Mouse (Mus musculus): Measurements from ENCODE around the gene Add3. TPM values are rescaled to one million over a fixed set of nuclear protein-coding genes. Genes with fewer than 3 reads are reported as not detected.
"Not testable (repeated sequence)": the region's sequence is repeated elsewhere in the genome, so short reads cannot be mapped to it uniquely, and the experiment has no call there.

The Add3 gene
- polyA plus RNA-seq, 1 experiment from 2014 or later: 66.5 TPM

GRCm38 (mm10) chr19:53219305-53219704, 79.1 kb downstream of the Add3 start:
- ATAC-seq (replicated peaks; ENCODE audit: low FRiP score, low read depth) (no peak), DNase-seq (ENCODE audit: low spot score) (no peak)
- Histone ChIP-seq H3K4me2 (ENCODE audit: low read length) (no peak overlapping the region), H3K9ac (ENCODE audit: low read depth, low read length) (no peak overlapping the region), H3K4me1 (replicated peaks; ENCODE audit: insufficient read depth, low read length) (no peaks in the 10 kb centered on the region), H3K27me3 (ENCODE audit: insufficient read depth, low read length) (no peaks in the 10 kb centered on the region), H3K4me3 (replicated peaks; ENCODE audit: low read depth, low read length) (no peak overlapping the region), H3K27ac (no peak overlapping the region), H3K36me3 (ENCODE audit: insufficient read depth, low read length) (0 out of 2 replicates have a peak, but pooled peaks cover 16% of the 10 kb centered on the region), H3K9me3 (replicated peaks; ENCODE audit: low read length) (no peaks in the 10 kb centered on the region)
- WGBS: 79% methylated on average over 3 of the region's 3 CpGs
- no peak for TF ChIP-seq CTCF (IDR thresholded peaks at IDR 0.05; ENCODE audit: low read depth)

- ATAC-seq (replicated peaks; ENCODE audit: low FRiP score, low read depth) (no peak), DNase-seq (ENCODE audit: low spot score) (no peak)
- 0 out of 2 replicates have a peak, but pooled peaks cover 16% of the 10 kb centered on the region for H3K36me3 ChIP-seq (ENCODE audit: insufficient read depth, low read length)
- no peak overlapping the region for H3K4me3 ChIP-seq (replicated peaks; ENCODE audit: low read depth, low read length)
- H3K27me3 ChIP-seq (ENCODE audit: insufficient read depth, low read length): no peaks in the 10 kb centered on the region
- no peak overlapping the region for H3K27ac ChIP-seq
- H3K9ac ChIP-seq (ENCODE audit: low read depth, low read length): no peak overlapping the region
- TF ChIP-seq CTCF (IDR thresholded peaks at IDR 0.05; ENCODE audit: low read depth): no peak
- H3K4me2 ChIP-seq (ENCODE audit: low read length): no peak overlapping the region
- no peaks in the 10 kb centered on the region for H3K9me3 ChIP-seq (replicated peaks; ENCODE audit: low read length)
- H3K4me1 ChIP-seq (replicated peaks; ENCODE audit: insufficient read depth, low read length): 0 out of 2 replicates have a peak, but pooled peaks cover 3% of the 10 kb centered on the region
- 91% methylated on average over 3 of the region's 3 CpGs for WGBS
These were observed 80.9 kb downstream of the Add3 start for GRCm38 (mm10) chr19:53221186-53221585.

- not testable (repeated sequence) for H3K4me3 ChIP-seq (replicated peaks; ENCODE audit: low read depth, low read length); ATAC-seq (replicated peaks; ENCODE audit: low FRiP score, low read depth); H3K9me3 ChIP-seq (replicated peaks; ENCODE audit: low read length); H3K27me3 ChIP-seq (ENCODE audit: insufficient read depth, low read length); DNase-seq (ENCODE audit: low spot score); H3K4me1 ChIP-seq (replicated peaks; ENCODE audit: insufficient read depth, low read length); H3K4me2 ChIP-seq (ENCODE audit: low read length); H3K9ac ChIP-seq (ENCODE audit: low read depth, low read length); H3K27ac ChIP-seq
- peaks cover 28% of the 10 kb centered on the region for H3K36me3 ChIP-seq (ENCODE audit: insufficient read depth, low read length)
- WGBS: 39% methylated on average over 2 of the region's 2 CpGs
These were observed 85.2 kb downstream of the Add3 start for GRCm38 (mm10) chr19:53225249-53226070.

GRCm38 (mm10) chr19:53226651-53227050, 86.4 kb downstream of the Add3 start:
- Histone ChIP-seq H3K27ac (no peak overlapping the region), H3K4me1 (replicated peaks; ENCODE audit: insufficient read depth, low read length) (0 out of 2 replicates have a peak, but pooled peaks cover 3% of the 10 kb centered on the region), H3K36me3 (ENCODE audit: insufficient read depth, low read length) (peaks cover 29% of the 10 kb centered on the region), H3K4me2 (ENCODE audit: low read length) (no peak overlapping the region), H3K9me3 (replicated peaks; ENCODE audit: low read length) (no peaks in the 10 kb centered on the region), H3K9ac (ENCODE audit: low read depth, low read length) (no peak overlapping the region), H3K4me3 (replicated peaks; ENCODE audit: low read depth, low read length) (no peak overlapping the region), H3K27me3 (ENCODE audit: insufficient read depth, low read length) (no peaks in the 10 kb centered on the region)
- DNase-seq (ENCODE audit: low spot score): no peak
- TF ChIP-seq CTCF (IDR thresholded peaks at IDR 0.05; ENCODE audit: low read depth): no peak
- WGBS: 84% methylated on average over 13 of the region's 13 CpGs
- no peak for ATAC-seq (replicated peaks; ENCODE audit: low FRiP score, low read depth)

- Histone ChIP-seq H3K27ac (no peak overlapping the region), H3K4me3 (replicated peaks; ENCODE audit: low read depth, low read length) (no peak overlapping the region), H3K27me3 (ENCODE audit: insufficient read depth, low read length) (no peaks in the 10 kb centered on the region), H3K36me3 (ENCODE audit: insufficient read depth, low read length) (peaks cover 40% of the 10 kb centered on the region), H3K9me3 (replicated peaks; ENCODE audit: low read length) (no peaks in the 10 kb centered on the region), H3K9ac (ENCODE audit: low read depth, low read length) (no peak overlapping the region), H3K4me2 (ENCODE audit: low read length) (no peak overlapping the region), H3K4me1 (replicated peaks; ENCODE audit: insufficient read depth, low read length) (0 out of 2 replicates have a peak, but pooled peaks cover 3% of the 10 kb centered on the region)
- no peak for TF ChIP-seq CTCF (IDR thresholded peaks at IDR 0.05; ENCODE audit: low read depth)
- DNase-seq (ENCODE audit: low spot score) (no peak), ATAC-seq (replicated peaks; ENCODE audit: low FRiP score, low read depth) (no peak)
- WGBS: 91% methylated on average over 7 of the region's 7 CpGs
These were observed 88.0 kb downstream of the Add3 start for GRCm38 (mm10) chr19:53228064-53228794.

- H3K4me1 ChIP-seq (replicated peaks; ENCODE audit: insufficient read depth, low read length): no peaks in the 10 kb centered on the region
- TF ChIP-seq CTCF (IDR thresholded peaks at IDR 0.05; ENCODE audit: low read depth): no peak
- H3K27ac ChIP-seq: no peak overlapping the region
- no peak for ATAC-seq (replicated peaks; ENCODE audit: low FRiP score, low read depth)
- WGBS: 78% methylated on average over 11 of the region's 11 CpGs
- H3K27me3 ChIP-seq (ENCODE audit: insufficient read depth, low read length): no peaks in the 10 kb centered on the region
- H3K36me3 ChIP-seq (ENCODE audit: insufficient read depth, low read length): peaks cover 58% of the 10 kb centered on the region
- no peak overlapping the region for H3K4me3 ChIP-seq (replicated peaks; ENCODE audit: low read depth, low read length)
- no peaks in the 10 kb centered on the region for H3K9me3 ChIP-seq (replicated peaks; ENCODE audit: low read length)
- H3K4me2 ChIP-seq (ENCODE audit: low read length): no peak overlapping the region
- no peak overlapping the region for H3K9ac ChIP-seq (ENCODE audit: low read depth, low read length)
- no peak for DNase-seq (ENCODE audit: low spot score)
These were observed 90.9 kb downstream of the Add3 start for GRCm38 (mm10) chr19:53230942-53231815.
